ENCODE assay signal across 8 mouse cellular contexts in the genomic region with DNA sequence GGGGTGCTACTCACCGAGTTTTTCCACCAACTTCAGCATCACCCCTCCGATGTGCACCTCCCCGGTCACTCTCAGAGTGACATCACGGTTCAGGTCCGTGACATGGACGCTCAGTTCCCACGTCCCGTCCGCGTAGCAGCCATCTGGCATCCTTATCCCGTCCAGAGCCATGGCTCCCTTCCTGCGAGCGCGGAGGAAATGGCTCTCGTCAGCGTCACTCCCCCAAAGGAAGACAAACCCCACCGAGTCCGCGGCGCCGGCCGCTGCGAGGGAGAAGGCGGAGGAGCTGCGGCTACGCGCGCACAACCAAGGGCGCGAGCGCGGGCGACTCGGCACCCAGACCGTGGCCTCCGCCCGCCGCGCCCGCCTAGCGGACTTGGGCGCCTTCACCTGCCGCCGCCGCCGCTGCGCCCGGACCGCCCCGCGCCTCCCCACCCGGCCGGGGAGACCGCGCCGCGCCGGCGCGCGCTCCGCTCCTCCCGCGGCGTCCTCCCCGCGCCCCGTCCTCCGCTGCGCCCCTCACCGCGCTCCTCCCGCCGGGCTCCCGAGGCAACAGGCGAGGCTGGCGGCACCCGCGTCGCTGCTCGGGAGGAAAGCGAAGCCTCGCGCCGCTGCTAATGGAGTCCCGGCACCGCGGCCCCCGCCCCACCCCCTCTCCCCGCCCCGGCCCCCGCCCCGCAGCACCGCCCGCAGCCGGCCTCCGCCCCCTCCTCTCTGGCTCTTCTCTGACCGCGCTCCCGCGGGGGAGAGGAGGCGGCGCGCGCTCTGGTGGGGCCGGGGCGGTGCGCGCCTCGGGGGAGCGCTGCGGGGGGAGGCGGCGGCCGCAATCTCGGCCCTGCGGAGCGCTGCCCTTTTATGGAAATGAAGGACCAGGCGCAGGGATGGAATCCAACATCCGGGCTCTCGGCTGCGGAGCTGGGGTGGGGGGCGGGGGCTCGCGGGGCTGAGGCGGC. TPM values are rescaled to one million over a fixed set of nuclear protein-coding genes. Genes with fewer than 3 reads are reported as not detected.
DNase-seq lines count a peak whose midpoint lies in the region; ATAC-seq and TF ChIP-seq lines count a peak whose summit lies in the region.

TSS of gene Fermt2 (minus strand) at position 708 of the 953 bp plus-strand sequence.

- no peak for TF ChIP-seq POLR2A in ES-Bruce4 (IDR thresholded peaks at IDR 0.05; ENCODE audit: insufficient read depth, low read length)

- H3K36me3 ChIP-seq in ES-Bruce4 (ENCODE audit: control insufficient read depth, insufficient read depth, low read length, poor library complexity, severe bottlenecking): peaks cover 4% of the 10 kb centered on the region; the same call in 1 of the 2 replicates
- no peaks in the 10 kb centered on the region for H3K36me3 ChIP-seq in forebrain, embryonic 14.5 days (ENCODE audit: control insufficient read depth, insufficient read depth, low read length)
- no peaks in the 10 kb centered on the region for H3K36me3 ChIP-seq in heart, embryonic 16.5 days (ENCODE audit: control insufficient read depth, insufficient read depth)
- no peaks in the 10 kb centered on the region for H3K36me3 ChIP-seq in liver, embryonic 15.5 days (replicated peaks)

- TF ChIP-seq CTCF in ES-Bruce4 (IDR thresholded peaks at IDR 0.05; ENCODE audit: low read depth, low read length): no peak

- no peaks in the 10 kb centered on the region for H3K27me3 ChIP-seq in ES-Bruce4 (ENCODE audit: control insufficient read depth, insufficient read depth, low read length, poor library complexity, severe bottlenecking)
- H3K27me3 ChIP-seq in forebrain, embryonic 14.5 days (replicated peaks; ENCODE audit: control insufficient read depth, insufficient read depth, low read length): no peaks in the 10 kb centered on the region
- H3K27me3 ChIP-seq in heart, embryonic 16.5 days (ENCODE audit: control insufficient read depth, insufficient read depth, low read length): no peaks in the 10 kb centered on the region
- H3K27me3 ChIP-seq in liver, embryonic 15.5 days: peaks cover 57% of the 10 kb centered on the region

- ATAC-seq in cerebellum, adult (ENCODE audit: insufficient number of reproducible peaks, low FRiP score, low TSS enrichment): peak; percentile 84
- ATAC-seq in forebrain, embryonic 14.5 days: peak; percentile 87
- peak; percentile 90 for ATAC-seq in heart, embryonic 16.5 days (replicated peaks; ENCODE audit: extremely low read depth, insufficient read depth, low FRiP score)
- peak; percentile 83 for ATAC-seq in liver, embryonic 15.5 days (ENCODE audit: insufficient read depth)

- peak within 1 kb of the TSS; percentile 100 for H3K4me3 ChIP-seq in ES-Bruce4 (ENCODE audit: low read depth, low read length)
- peak within 1 kb of the TSS; percentile 77 for H3K4me3 ChIP-seq in forebrain, embryonic 14.5 days (ENCODE audit: low read depth, low read length)
- H3K4me3 ChIP-seq in heart, embryonic 16.5 days (ENCODE audit: low read length): peak within 1 kb of the TSS; percentile 80
- peak within 1 kb of the TSS; percentile 57 for H3K4me3 ChIP-seq in liver, embryonic 15.5 days (replicated peaks)

- WGBS in forebrain, embryonic 14.5 days: 1% methylated on average over 69 of the region's 126 CpGs
- 1% methylated on average over 100 of the region's 126 CpGs for WGBS in heart, embryonic 16.5 days
- WGBS in liver, embryonic 15.5 days (ENCODE audit: insufficient replicate concordance): 2% methylated on average over 93 of the region's 126 CpGs

- H3K9ac ChIP-seq in ES-Bruce4 (ENCODE audit: low read depth, poor library complexity, severe bottlenecking): peak within 1 kb of the TSS; percentile 90
- peak within 1 kb of the TSS; percentile 90 for H3K9ac ChIP-seq in forebrain, embryonic 14.5 days (ENCODE audit: low read length)
- peak within 1 kb of the TSS; percentile 96 for H3K9ac ChIP-seq in heart, embryonic 16.5 days (ENCODE audit: low read length)
- H3K9ac ChIP-seq in liver, embryonic 15.5 days: peak within 1 kb of the TSS; percentile 42; the same call in 1 of the 2 replicates

- peak; percentile 87 for DNase-seq in forebrain, embryonic 14.5 days (ENCODE audit: low spot score)
- peak; percentile 91 to 92 for DNase-seq in kidney, postnatal 36 days
- DNase-seq in ovary, adult 18-20 months (ENCODE audit: low spot score): peak; percentile 91
- DNase-seq in urinary bladder, postnatal 14 days (ENCODE audit: low spot score): peak; percentile 86

- H3K4me2 ChIP-seq in forebrain, embryonic 14.5 days (ENCODE audit: low read length): peak within 1 kb of the TSS; percentile 64
- H3K4me2 ChIP-seq in heart, embryonic 16.5 days (ENCODE audit: low read depth, low read length): peak within 1 kb of the TSS; percentile 78
- peak within 1 kb of the TSS; percentile 54 for H3K4me2 ChIP-seq in liver, embryonic 15.5 days

- no peak for TF ChIP-seq EP300 in ES-Bruce4 (IDR thresholded peaks at IDR 0.05; ENCODE audit: insufficient read depth, low read depth, low read length)

- H3K9me3 ChIP-seq in ES-Bruce4 (replicated peaks; ENCODE audit: control insufficient read depth, insufficient read depth, low read length, poor library complexity, severe bottlenecking): no peaks in the 10 kb centered on the region
- no peaks in the 10 kb centered on the region for H3K9me3 ChIP-seq in forebrain, embryonic 14.5 days (replicated peaks; ENCODE audit: control insufficient read depth, low read length)
- no peaks in the 10 kb centered on the region for H3K9me3 ChIP-seq in heart, embryonic 16.5 days (replicated peaks; ENCODE audit: control insufficient read depth, low read length)
- no peaks in the 10 kb centered on the region for H3K9me3 ChIP-seq in liver, embryonic 15.5 days (replicated peaks)

- H3K27ac ChIP-seq in ES-Bruce4 (ENCODE audit: insufficient read depth, low read length): 0 out of 2 replicates have a peak within 1 kb of the TSS, but pooled peaks have one; percentile 6
- H3K27ac ChIP-seq in forebrain, embryonic 14.5 days (ENCODE audit: low read depth, low read length): peak within 1 kb of the TSS; percentile 93
- H3K27ac ChIP-seq in heart, embryonic 16.5 days (ENCODE audit: low read length): peak within 1 kb of the TSS; percentile 96
- peak within 1 kb of the TSS; percentile 72 for H3K27ac ChIP-seq in liver, embryonic 15.5 days (replicated peaks)

- no peaks in the 10 kb centered on the region for H3K4me1 ChIP-seq in ES-Bruce4 (ENCODE audit: control insufficient read depth, insufficient read depth, low read length)
- peaks cover 14% of the 10 kb centered on the region for H3K4me1 ChIP-seq in forebrain, embryonic 14.5 days (ENCODE audit: control insufficient read depth, insufficient read depth, low read length)
- H3K4me1 ChIP-seq in heart, embryonic 16.5 days (ENCODE audit: control insufficient read depth, insufficient read depth, low read length): peaks cover 21% of the 10 kb centered on the region
- no peaks in the 10 kb centered on the region for H3K4me1 ChIP-seq in liver, embryonic 15.5 days (replicated peaks)

RNA-seq across cellular contexts. Expression of gene Fermt2, which starts in this region (rescaled TPM):
- polyA plus RNA-seq in ES-Bruce4 (2011; ENCODE audit: insufficient read depth, insufficient read length, low read depth, missing spikeins): 94.3 and 95.9 TPM in 2 replicates
- 55.4 and 68.4 TPM in 2 replicates for polyA plus RNA-seq in forebrain, embryonic 14.5 days (2014; fragmentation: Nextera tagmentation; extraction: Ambion mirVana)
- polyA plus RNA-seq in heart, embryonic 16.5 days (2015; fragmentation: Nextera tagmentation; extraction: Ambion mirVana): 228 and 229 TPM in 2 replicates
- 31.1 and 32.9 TPM in 2 replicates for polyA plus RNA-seq in liver, embryonic 15.5 days (2015; fragmentation: Nextera tagmentation; extraction: Ambion mirVana)

Comparison
In these comparisons a context has a peak if more than half of its experiments do, and no peak if none do; other contexts are left out.
1. Peak in every context shown above with its lines: DNase-seq, ATAC-seq, H3K4me3 ChIP-seq and H3K27ac ChIP-seq.
2. H3K27ac ChIP-seq: peak in every context shown above with its lines; median percentile 96 in heart, embryonic 16.5 days; 93 in forebrain, embryonic 14.5 days; 72 in liver, embryonic 15.5 days; 6 in ES-Bruce4.
3. H3K9ac ChIP-seq: peak in every context shown above with its lines; median percentile 96 in heart, embryonic 16.5 days; 90 in ES-Bruce4; 90 in forebrain, embryonic 14.5 days; 42 in liver, embryonic 15.5 days.